Mouse (Mus musculus): Measurements from ENCODE around the gene 1700056E22Rik. TPM values are rescaled to one million over a fixed set of nuclear protein-coding genes. Genes with fewer than 3 reads are reported as not detected.
A peak's percentile ranks its signal among the peaks of the same experiment; 100 is the strongest.

1700056E22Rik gene
- polyA plus RNA-seq, 1 experiment from 2014 or later = 1.5 TPM

GRCm38 (mm10) chr1:184061901-184062300 lies 27.8 kb upstream of the 1700056E22Rik start:
- Histone ChIP-seq H3K27me3 (no peaks in the 10 kb centered on the region), H3K9ac (no peak overlapping the region), H3K4me2 (no peak overlapping the region), H3K9me3 (no peaks in the 10 kb centered on the region), H3K4me3 (no peak overlapping the region), H3K27ac (no peak overlapping the region), H3K36me3 (no peaks in the 10 kb centered on the region), H3K4me1 (no peaks in the 10 kb centered on the region)
- 86% methylated on average over 1 of the region's 1 CpGs for WGBS
- no peak for ATAC-seq (ENCODE audit: insufficient number of reproducible peaks, insufficient read depth, low FRiP score, low TSS enrichment, low read depth)

- H3K4me2 ChIP-seq = no peak overlapping the region
Observed at GRCm38 (mm10) chr1:184060828-184061734, 27.0 kb upstream of the 1700056E22Rik start.

GRCm38 (mm10) chr1:184060381-184060780 lies 26.3 kb upstream of the 1700056E22Rik start:
- H3K9ac ChIP-seq = no peak overlapping the region
- no peak overlapping the region for H3K4me3 ChIP-seq
- H3K4me2 ChIP-seq = no peak overlapping the region
- H3K9me3 ChIP-seq = no peaks in the 10 kb centered on the region
- no peaks in the 10 kb centered on the region for H3K36me3 ChIP-seq
- no peak for ATAC-seq (ENCODE audit: insufficient number of reproducible peaks, insufficient read depth, low FRiP score, low TSS enrichment, low read depth)
- no peaks in the 10 kb centered on the region for H3K27me3 ChIP-seq
- 77% methylated on average over 9 of the region's 9 CpGs for WGBS
- H3K27ac ChIP-seq = no peak overlapping the region
- no peaks in the 10 kb centered on the region for H3K4me1 ChIP-seq

More at GRCm38 (mm10) chr1:184060828-184061734, 27.0 kb upstream of the 1700056E22Rik start:
- ATAC-seq (ENCODE audit: insufficient number of reproducible peaks, insufficient read depth, low FRiP score, low TSS enrichment, low read depth) = no peak; the same call in 1 of the 2 replicates
- Histone ChIP-seq H3K4me1 (no peaks in the 10 kb centered on the region), H3K27ac (no peak overlapping the region), H3K9me3 (no peaks in the 10 kb centered on the region), H3K27me3 (no peaks in the 10 kb centered on the region), H3K36me3 (no peaks in the 10 kb centered on the region), H3K4me3 (no peak overlapping the region), H3K9ac (no peak overlapping the region)
- WGBS = 70% methylated on average over 4 of the region's 4 CpGs

GRCm38 (mm10) chr1:184059814-184060213 lies 25.7 kb upstream of the 1700056E22Rik start:
- Histone ChIP-seq H3K4me3 (no peak overlapping the region), H3K27ac (no peak overlapping the region), H3K9me3 (no peaks in the 10 kb centered on the region), H3K9ac (no peak overlapping the region), H3K36me3 (no peaks in the 10 kb centered on the region), H3K4me1 (no peaks in the 10 kb centered on the region), H3K4me2 (no peak overlapping the region), H3K27me3 (no peaks in the 10 kb centered on the region)
- WGBS = 83% methylated on average over 3 of the region's 3 CpGs
- ATAC-seq (ENCODE audit: insufficient number of reproducible peaks, insufficient read depth, low FRiP score, low TSS enrichment, low read depth) = no peak

- WGBS = 69% methylated on average over 8 of the region's 8 CpGs
Observed at GRCm38 (mm10) chr1:184058206-184058605, 24.1 kb upstream of the 1700056E22Rik start.

GRCm38 (mm10) chr1:184054176-184054575 lies 20.1 kb upstream of the 1700056E22Rik start:
- WGBS = 94% methylated on average over 2 of the region's 2 CpGs
- Histone ChIP-seq H3K27me3 (no peaks in the 10 kb centered on the region), H3K9me3 (no peaks in the 10 kb centered on the region), H3K9ac (no peak overlapping the region), H3K27ac (no peak overlapping the region), H3K4me2 (no peak overlapping the region), H3K4me3 (no peak overlapping the region), H3K36me3 (no peaks in the 10 kb centered on the region), H3K4me1 (peaks cover 11% of the 10 kb centered on the region; the same call in 1 of the 2 replicates)
- ATAC-seq (ENCODE audit: insufficient number of reproducible peaks, insufficient read depth, low FRiP score, low TSS enrichment, low read depth) = no peak

More at GRCm38 (mm10) chr1:184058206-184058605, 24.1 kb upstream of the 1700056E22Rik start:
- H3K9ac ChIP-seq = no peak overlapping the region
- no peak overlapping the region for H3K27ac ChIP-seq
- no peak overlapping the region for H3K4me3 ChIP-seq
- no peaks in the 10 kb centered on the region for H3K27me3 ChIP-seq
- H3K4me1 ChIP-seq = no peaks in the 10 kb centered on the region
- no peaks in the 10 kb centered on the region for H3K36me3 ChIP-seq
- no peaks in the 10 kb centered on the region for H3K9me3 ChIP-seq
- no peak for ATAC-seq (ENCODE audit: insufficient number of reproducible peaks, insufficient read depth, low FRiP score, low TSS enrichment, low read depth)
- H3K4me2 ChIP-seq = no peak overlapping the region

- no peaks in the 10 kb centered on the region for H3K27me3 ChIP-seq
- no peak overlapping the region for H3K9ac ChIP-seq
- peaks cover 15% of the 10 kb centered on the region for H3K4me1 ChIP-seq
- H3K9me3 ChIP-seq = no peaks in the 10 kb centered on the region
- no peak for ATAC-seq (ENCODE audit: insufficient number of reproducible peaks, insufficient read depth, low FRiP score, low TSS enrichment, low read depth)
- no peak overlapping the region for H3K4me3 ChIP-seq
- 87% methylated on average over 4 of the region's 4 CpGs for WGBS
- no peak overlapping the region for H3K27ac ChIP-seq
- no peak overlapping the region for H3K4me2 ChIP-seq
- H3K36me3 ChIP-seq = no peaks in the 10 kb centered on the region
Observed at GRCm38 (mm10) chr1:184053711-184054110, 19.6 kb upstream of the 1700056E22Rik start.

GRCm38 (mm10) chr1:184053141-184053540 lies 19.0 kb upstream of the 1700056E22Rik start:
- no peak for ATAC-seq (ENCODE audit: insufficient number of reproducible peaks, insufficient read depth, low FRiP score, low TSS enrichment, low read depth)
- Histone ChIP-seq H3K9me3 (no peaks in the 10 kb centered on the region), H3K36me3 (no peaks in the 10 kb centered on the region), H3K27me3 (no peaks in the 10 kb centered on the region), H3K4me2 (no peak overlapping the region), H3K4me3 (no peak overlapping the region), H3K27ac (no peak overlapping the region), H3K4me1 (peaks cover 15% of the 10 kb centered on the region), H3K9ac (no peak overlapping the region)
- WGBS = 81% methylated on average over 4 of the region's 4 CpGs

GRCm38 (mm10) chr1:184052331-184052730 lies 18.2 kb upstream of the 1700056E22Rik start:
- no peak overlapping the region for H3K4me2 ChIP-seq

GRCm38 (mm10) chr1:184051824-184052223 lies 17.7 kb upstream of the 1700056E22Rik start:
- H3K4me1 ChIP-seq = peaks cover 15% of the 10 kb centered on the region
- ATAC-seq (ENCODE audit: insufficient number of reproducible peaks, insufficient read depth, low FRiP score, low TSS enrichment, low read depth) = no peak

More at GRCm38 (mm10) chr1:184052331-184052730, 18.2 kb upstream of the 1700056E22Rik start:
- H3K4me1 ChIP-seq = peaks cover 15% of the 10 kb centered on the region
- whole genome bisulfite sequencing = 73% methylated on average over 4 of the region's 4 CpGs
- H3K4me3 ChIP-seq = no peak overlapping the region
- peak overlapping the region; percentile 6; the same call in 1 of the 2 replicates for H3K9ac ChIP-seq
- ATAC-seq (ENCODE audit: insufficient number of reproducible peaks, insufficient read depth, low FRiP score, low TSS enrichment, low read depth) = no peak
- no peaks in the 10 kb centered on the region for H3K27me3 ChIP-seq
- no peaks in the 10 kb centered on the region for H3K9me3 ChIP-seq
- H3K36me3 ChIP-seq = no peaks in the 10 kb centered on the region
- no peak overlapping the region for H3K27ac ChIP-seq

GRCm38 (mm10) chr1:184051286-184051685 lies 17.2 kb upstream of the 1700056E22Rik start:
- ATAC-seq (ENCODE audit: insufficient number of reproducible peaks, insufficient read depth, low FRiP score, low TSS enrichment, low read depth) = no peak
- Histone ChIP-seq H3K4me1 (peaks cover 17% of the 10 kb centered on the region), H3K4me2 (no peak overlapping the region), H3K27ac (no peak overlapping the region), H3K27me3 (no peaks in the 10 kb centered on the region), H3K4me3 (no peak overlapping the region), H3K36me3 (no peaks in the 10 kb centered on the region), H3K9ac (no peak overlapping the region), H3K9me3 (no peaks in the 10 kb centered on the region)
- 21% methylated on average over 1 of the region's 1 CpGs for WGBS

More at GRCm38 (mm10) chr1:184051824-184052223, 17.7 kb upstream of the 1700056E22Rik start:
- Histone ChIP-seq H3K9me3 (no peaks in the 10 kb centered on the region), H3K4me3 (no peak overlapping the region), H3K9ac (peak overlapping the region; percentile 6; the same call in 1 of the 2 replicates), H3K4me2 (no peak overlapping the region), H3K36me3 (no peaks in the 10 kb centered on the region), H3K27ac (no peak overlapping the region), H3K27me3 (no peaks in the 10 kb centered on the region)
- 24% methylated on average over 6 of the region's 6 CpGs for WGBS
